Mouse (Mus musculus): ENCODE results near the gene Hist3h2a. TPM values are rescaled to one million over a fixed set of nuclear protein-coding genes. Genes with fewer than 3 reads are reported as not detected.

Hist3h2a gene
- polyA plus RNA-seq, 1 experiment from 2014 or later, result 96.7 TPM

DNA sequence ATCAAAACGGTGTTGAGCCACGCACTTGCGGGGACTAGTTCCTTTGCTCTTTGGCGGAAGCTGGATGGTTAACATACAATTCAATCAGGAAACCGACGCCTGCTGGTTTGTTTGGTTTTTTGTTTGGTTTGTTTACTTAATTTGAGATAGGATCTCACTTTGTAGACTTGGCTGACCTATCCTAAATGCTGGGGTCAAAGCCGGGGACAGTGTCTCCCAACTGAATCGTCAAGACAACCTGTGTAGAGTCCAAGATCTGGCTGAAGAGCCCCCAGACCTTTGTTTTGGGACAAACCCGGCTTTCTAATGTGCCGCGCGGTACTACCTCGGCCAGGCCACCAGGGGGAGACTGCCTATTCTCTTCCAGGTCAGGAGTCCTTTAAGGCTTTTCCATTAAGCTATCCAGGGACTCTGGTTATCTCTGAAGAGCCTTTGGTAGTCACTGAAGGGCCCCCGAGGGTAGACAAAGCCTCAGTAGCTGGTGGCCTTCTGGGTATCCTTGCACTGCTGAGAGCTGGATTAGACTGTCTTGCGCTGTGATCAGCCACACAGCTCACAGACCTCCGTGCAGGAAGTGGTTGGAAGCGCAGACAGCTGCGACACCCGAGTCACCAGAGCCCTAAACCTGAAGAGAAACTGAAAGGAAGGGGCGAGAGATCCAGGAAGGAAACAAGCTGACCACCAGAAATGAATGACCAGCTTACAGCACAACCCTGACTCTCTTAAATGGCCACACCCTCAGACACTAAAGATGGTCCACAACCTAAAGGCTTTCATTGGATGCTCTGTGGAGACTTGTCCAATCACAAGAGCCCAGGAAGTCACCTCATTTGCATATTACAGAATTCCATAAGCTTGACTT lies 26.5 kb upstream of the Hist3h2a start:
- Histone ChIP-seq H3K27me3 (no peaks in the 10 kb centered on the region), H3K36me3 (peaks cover 23% of the 10 kb centered on the region), H3K4me2 (peak overlapping the region; percentile 38), H3K4me1 (replicated peaks) (peaks cover 6% of the 10 kb centered on the region; the same call in 1 of the 2 replicates), H3K27ac (replicated peaks) (0 out of 2 replicates have a peak overlapping the region, but pooled peaks have one; percentile 9), H3K9me3 (no peaks in the 10 kb centered on the region), H3K9ac (no peak overlapping the region), H3K4me3 (no peak overlapping the region)
- ATAC-seq (ENCODE audit: low FRiP score, low read depth), result peak; percentile 64
- WGBS, result 34% methylated on average over 20 of the region's 20 CpGs

DNA sequence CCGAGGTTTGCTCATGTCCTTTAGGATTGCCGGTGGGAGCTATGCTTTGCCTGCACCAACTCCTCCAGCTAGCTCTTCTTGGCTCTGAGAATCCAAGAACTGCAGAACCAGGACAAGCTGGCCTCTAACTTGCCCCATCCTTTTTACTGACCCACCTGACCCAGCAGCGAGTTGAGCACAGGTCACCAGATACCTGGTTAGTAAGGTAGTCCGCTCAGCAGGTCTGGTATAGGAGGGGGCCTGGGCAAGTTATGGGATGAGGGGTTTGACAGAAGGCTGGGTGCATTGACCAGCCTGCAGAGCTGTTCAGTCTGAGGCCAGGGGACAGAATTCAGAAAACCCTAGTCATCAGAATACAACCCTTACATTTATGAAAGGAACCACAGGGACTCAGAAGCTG lies 25.4 kb upstream of the Hist3h2a start:
- peaks cover 6% of the 10 kb centered on the region; the same call in 1 of the 2 replicates for H3K4me1 ChIP-seq (replicated peaks)
- no peak overlapping the region for H3K4me2 ChIP-seq
- no peak overlapping the region for H3K9ac ChIP-seq
- 69% methylated on average over 4 of the region's 4 CpGs for WGBS
- no peaks in the 10 kb centered on the region for H3K9me3 ChIP-seq
- peaks cover 32% of the 10 kb centered on the region for H3K36me3 ChIP-seq
- no peak overlapping the region for H3K27ac ChIP-seq (replicated peaks)
- no peak for ATAC-seq (ENCODE audit: low FRiP score, low read depth)
- no peak overlapping the region for H3K4me3 ChIP-seq
- no peaks in the 10 kb centered on the region for H3K27me3 ChIP-seq

DNA sequence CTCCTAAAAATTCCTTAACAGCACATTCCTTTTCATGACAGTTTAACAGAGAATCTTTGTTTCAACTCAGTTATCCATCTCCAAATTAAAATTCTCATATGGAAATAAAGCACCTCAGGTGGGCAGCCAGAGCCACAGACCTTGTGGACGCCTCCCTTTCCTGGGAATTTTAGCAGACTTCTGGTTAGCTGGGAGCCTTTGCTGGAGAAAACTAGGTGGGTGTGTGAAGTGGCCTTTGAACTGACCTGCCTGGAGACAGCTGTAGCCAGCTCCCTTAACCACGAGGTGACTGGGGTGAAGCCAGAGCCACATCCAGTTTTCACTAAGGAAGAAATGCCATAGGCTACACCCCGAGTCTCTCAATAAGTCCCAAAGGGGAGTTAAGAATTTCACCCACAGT lies 24.8 kb upstream of the Hist3h2a start:
- no peaks in the 10 kb centered on the region for H3K9me3 ChIP-seq
- H3K4me3 ChIP-seq, result no peak overlapping the region
- no peak overlapping the region for H3K4me2 ChIP-seq
- ATAC-seq (ENCODE audit: low FRiP score, low read depth), result no peak
- no peaks in the 10 kb centered on the region for H3K27me3 ChIP-seq
- WGBS, result 67% methylated on average over 3 of the region's 3 CpGs
- no peak overlapping the region for H3K27ac ChIP-seq (replicated peaks)
- H3K4me1 ChIP-seq (replicated peaks), result peaks cover 6% of the 10 kb centered on the region; the same call in 1 of the 2 replicates
- H3K9ac ChIP-seq, result no peak overlapping the region
- peaks cover 38% of the 10 kb centered on the region for H3K36me3 ChIP-seq

DNA sequence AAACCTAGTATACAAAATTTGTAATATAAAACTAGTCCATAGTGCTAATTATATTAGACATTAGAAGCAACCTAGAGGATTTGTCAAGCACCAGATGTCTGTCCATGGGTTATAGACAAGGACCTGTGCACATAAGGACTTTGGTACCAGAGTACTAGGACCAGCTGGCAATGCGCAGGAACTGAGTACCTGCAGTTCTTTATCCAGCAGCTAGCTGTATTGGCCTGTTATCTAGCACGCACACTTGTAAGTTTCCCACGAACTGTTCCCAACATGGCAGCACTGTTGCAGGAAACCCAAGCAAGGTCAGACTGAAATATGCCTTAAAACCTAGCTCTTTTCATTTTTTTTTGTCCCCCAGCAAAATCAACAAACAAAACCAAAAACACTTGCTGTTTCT lies 24.2 kb upstream of the Hist3h2a start:
- Histone ChIP-seq H3K4me1 (replicated peaks) (peaks cover 6% of the 10 kb centered on the region; the same call in 1 of the 2 replicates), H3K4me3 (no peak overlapping the region), H3K36me3 (peaks cover 42% of the 10 kb centered on the region), H3K27ac (replicated peaks) (no peak overlapping the region), H3K9me3 (no peaks in the 10 kb centered on the region), H3K4me2 (no peak overlapping the region), H3K9ac (no peak overlapping the region), H3K27me3 (no peaks in the 10 kb centered on the region)
- WGBS, result 96% methylated on average over 3 of the region's 3 CpGs
- no peak for ATAC-seq (ENCODE audit: low FRiP score, low read depth)

DNA sequence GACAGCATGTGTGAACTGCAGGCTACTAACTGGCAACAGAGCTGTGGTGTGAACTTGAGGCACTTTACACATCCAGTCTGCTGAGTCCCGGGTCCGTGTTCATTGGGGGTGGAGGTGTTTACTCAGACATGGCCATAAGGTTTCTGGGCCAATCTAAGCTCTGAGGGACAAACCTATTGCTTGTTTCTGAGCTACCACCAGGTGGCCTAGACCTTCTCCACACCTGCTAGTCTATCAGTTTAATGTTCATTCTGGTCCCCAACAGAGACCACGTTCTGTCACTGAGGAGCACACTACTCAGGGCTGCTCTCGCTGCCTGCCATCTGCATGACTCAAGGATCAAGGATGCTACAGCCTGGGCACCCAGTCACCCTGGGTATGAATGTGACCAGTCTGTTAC lies 22.9 kb upstream of the Hist3h2a start:
- 83% methylated on average over 4 of the region's 4 CpGs for WGBS
- no peak for ATAC-seq (ENCODE audit: low FRiP score, low read depth)
- Histone ChIP-seq H3K27me3 (no peaks in the 10 kb centered on the region), H3K4me2 (no peak overlapping the region), H3K27ac (replicated peaks) (no peak overlapping the region), H3K4me1 (replicated peaks) (peaks cover 17% of the 10 kb centered on the region), H3K4me3 (no peak overlapping the region), H3K9me3 (no peaks in the 10 kb centered on the region), H3K36me3 (peaks cover 53% of the 10 kb centered on the region), H3K9ac (no peak overlapping the region)

DNA sequence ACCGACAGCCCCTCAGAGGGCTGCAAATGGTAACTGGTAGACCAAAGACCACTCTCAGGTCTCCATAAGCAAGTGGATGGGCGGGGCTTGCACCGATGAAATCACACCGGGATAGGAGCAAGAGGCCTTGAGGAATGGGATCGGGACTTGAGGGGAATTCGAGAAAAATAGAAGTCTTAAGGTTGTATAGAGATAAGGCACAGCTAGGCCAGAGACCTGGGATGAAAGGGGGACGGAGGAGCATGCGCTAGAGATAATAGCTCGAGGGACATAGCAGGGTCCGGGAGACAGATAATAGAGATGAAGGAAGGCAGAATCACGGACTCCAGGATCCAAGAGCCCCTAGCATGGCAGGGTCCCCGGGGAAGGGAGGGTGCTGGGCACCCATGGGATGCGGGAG lies 16.6 kb upstream of the Hist3h2a start:
- peak overlapping the region; percentile 99 for H3K9ac ChIP-seq
- peak overlapping the region; percentile 71 for H3K4me2 ChIP-seq
- H3K27me3 ChIP-seq, result no peaks in the 10 kb centered on the region
- H3K36me3 ChIP-seq, result peaks cover 35% of the 10 kb centered on the region
- WGBS, result under 1% methylated on average over 13 of the region's 13 CpGs
- ATAC-seq (ENCODE audit: low FRiP score, low read depth), result peak; percentile 0; the same call in 1 of the 2 replicates
- H3K4me1 ChIP-seq (replicated peaks), result peaks cover 34% of the 10 kb centered on the region
- H3K27ac ChIP-seq (replicated peaks), result peak overlapping the region; percentile 95
- peak overlapping the region; percentile 97 for H3K4me3 ChIP-seq
- no peaks in the 10 kb centered on the region for H3K9me3 ChIP-seq

DNA sequence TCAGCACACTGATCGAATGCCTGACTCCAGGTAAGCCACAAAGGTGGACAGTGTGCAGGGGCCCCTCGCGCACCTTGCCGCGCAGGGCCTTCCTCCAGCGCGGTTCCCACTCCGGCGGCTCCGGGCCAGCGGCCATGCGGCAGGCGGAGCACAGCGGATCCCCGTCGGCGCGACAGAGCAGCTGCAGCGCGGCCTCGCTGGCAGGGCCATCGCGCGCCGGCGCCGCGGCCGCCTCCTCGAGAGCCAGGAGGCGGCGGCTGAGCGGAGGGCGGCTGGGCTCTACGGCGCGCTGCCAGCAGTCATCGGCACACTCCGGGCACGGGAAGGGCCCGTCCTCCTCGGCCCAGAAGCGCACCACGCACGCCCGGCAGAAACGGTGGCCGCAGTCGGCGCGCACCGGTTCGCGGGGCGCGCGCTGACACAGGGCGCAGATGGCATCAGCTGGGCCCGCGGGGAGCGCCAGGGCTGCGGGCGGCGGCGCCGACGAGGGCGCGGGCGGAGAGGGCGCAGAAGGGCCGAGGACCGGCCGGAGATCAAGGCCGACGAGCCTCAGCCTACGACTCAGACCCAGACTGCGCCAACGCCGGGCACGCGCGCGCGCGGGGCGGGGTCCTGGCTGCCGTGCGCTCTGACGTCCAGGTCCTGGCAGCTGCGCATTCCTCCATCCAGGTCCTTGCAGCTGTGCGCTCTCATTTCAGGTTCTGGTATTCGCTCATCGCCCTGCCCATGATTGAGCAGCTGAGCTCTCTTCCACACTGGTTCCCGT lies 16.0 kb upstream of the Hist3h2a start, which contains the start of gene Rnf187:
TSS of gene Rnf187 (minus strand) at position 595 of the 766 bp plus-strand sequence.
- Histone ChIP-seq H3K36me3 (peaks cover 30% of the 10 kb centered on the region), H3K9ac (peak within 1 kb of the TSS; percentile 99), H3K4me2 (peak within 1 kb of the TSS; percentile 71), H3K27ac (replicated peaks) (peak within 1 kb of the TSS; percentile 95), H3K4me1 (replicated peaks) (peaks cover 34% of the 10 kb centered on the region), H3K27me3 (no peaks in the 10 kb centered on the region), H3K4me3 (peak within 1 kb of the TSS; percentile 97), H3K9me3 (no peaks in the 10 kb centered on the region)
- under 1% methylated on average over 94 of the region's 95 CpGs for WGBS
- peak; percentile 96 for ATAC-seq (ENCODE audit: low FRiP score, low read depth)

DNA sequence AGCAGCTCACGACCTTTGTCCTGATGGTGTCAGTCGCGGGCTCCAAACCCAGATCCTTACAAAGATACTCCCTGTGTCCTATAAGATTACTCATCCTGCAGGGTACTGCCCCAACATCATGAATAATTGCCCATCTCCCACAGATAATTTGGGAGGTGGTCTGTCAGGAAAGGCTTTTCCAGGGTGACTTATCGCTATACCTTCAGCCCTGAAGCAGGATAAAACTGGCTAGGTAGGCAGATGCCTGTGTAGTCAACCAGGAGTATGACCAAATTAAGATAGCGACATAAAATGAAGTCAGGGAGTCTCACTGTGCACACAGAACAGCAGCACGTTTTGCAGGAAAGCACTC lies 15.4 kb upstream of the Hist3h2a start:
- Histone ChIP-seq H3K27me3 (no peaks in the 10 kb centered on the region), H3K27ac (replicated peaks) (peak overlapping the region; percentile 95), H3K9me3 (no peaks in the 10 kb centered on the region), H3K9ac (peak overlapping the region; percentile 99), H3K36me3 (peaks cover 24% of the 10 kb centered on the region), H3K4me1 (replicated peaks) (peaks cover 34% of the 10 kb centered on the region), H3K4me2 (peak overlapping the region; percentile 71), H3K4me3 (peak overlapping the region; percentile 97)
- WGBS, result 11% methylated on average over 6 of the region's 6 CpGs
- ATAC-seq (ENCODE audit: low FRiP score, low read depth), result no peak; the same call in 1 of the 2 replicates

DNA sequence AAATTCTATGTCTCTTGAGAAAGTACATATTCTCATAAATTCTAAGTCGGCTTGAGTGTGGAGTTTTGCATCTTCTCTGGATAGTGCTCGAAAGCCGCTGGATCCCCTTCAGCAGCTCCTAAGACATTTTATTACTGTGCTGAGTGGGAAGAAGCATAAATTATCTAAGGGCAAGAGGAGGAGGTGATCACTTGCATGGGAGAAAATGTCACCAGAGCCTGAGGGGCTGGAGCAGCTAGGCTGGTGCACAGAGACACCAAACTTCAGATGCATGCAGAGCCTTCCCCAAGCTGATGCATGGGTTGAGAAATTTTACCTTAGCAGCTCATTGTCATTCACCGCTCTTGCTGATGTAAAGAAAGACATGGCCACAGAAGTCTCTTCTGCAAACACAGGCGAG lies 10.3 kb upstream of the Hist3h2a start:
- peaks cover 11% of the 10 kb centered on the region for H3K4me1 ChIP-seq (replicated peaks)
- H3K9ac ChIP-seq, result no peak overlapping the region
- no peaks in the 10 kb centered on the region for H3K27me3 ChIP-seq
- no peaks in the 10 kb centered on the region for H3K9me3 ChIP-seq
- H3K36me3 ChIP-seq, result no peaks in the 10 kb centered on the region
- no peak overlapping the region for H3K4me2 ChIP-seq
- H3K27ac ChIP-seq (replicated peaks), result no peak overlapping the region
- ATAC-seq (ENCODE audit: low FRiP score, low read depth), result no peak
- no peak overlapping the region for H3K4me3 ChIP-seq
- 79% methylated on average over 5 of the region's 5 CpGs for WGBS

DNA sequence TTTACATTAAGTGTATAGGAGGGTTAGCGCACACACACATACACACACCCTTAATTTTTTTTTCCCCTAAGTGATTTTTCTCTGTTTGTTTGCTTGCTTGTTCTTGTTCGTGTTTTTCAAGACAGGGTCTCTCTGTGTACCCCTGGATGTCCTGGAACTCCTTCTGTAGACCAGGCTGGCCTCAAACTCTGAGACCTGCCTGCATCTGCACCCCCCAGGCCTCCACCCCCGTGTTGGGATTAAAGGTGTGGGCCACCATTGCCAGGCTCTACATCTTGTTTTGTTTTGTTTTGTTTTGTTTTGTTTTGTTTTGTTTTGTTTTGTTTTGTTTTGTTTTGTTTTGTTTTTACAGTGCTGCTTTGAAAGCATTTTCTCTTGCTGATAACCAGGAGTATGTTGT lies 7.2 kb upstream of the Hist3h2a start:
- Histone ChIP-seq H3K36me3 (no peaks in the 10 kb centered on the region), H3K9ac (peak overlapping the region; percentile 72; the same call in 1 of the 2 replicates), H3K4me2 (peak overlapping the region; percentile 72), H3K4me1 (replicated peaks) (peaks cover 24% of the 10 kb centered on the region), H3K4me3 (peak overlapping the region; percentile 51), H3K27ac (replicated peaks) (peak overlapping the region; percentile 99), H3K27me3 (no peaks in the 10 kb centered on the region), H3K9me3 (no peaks in the 10 kb centered on the region)
- 79% methylated on average over 3 of the region's 3 CpGs for WGBS
- ATAC-seq (ENCODE audit: low FRiP score, low read depth), result no peak

DNA sequence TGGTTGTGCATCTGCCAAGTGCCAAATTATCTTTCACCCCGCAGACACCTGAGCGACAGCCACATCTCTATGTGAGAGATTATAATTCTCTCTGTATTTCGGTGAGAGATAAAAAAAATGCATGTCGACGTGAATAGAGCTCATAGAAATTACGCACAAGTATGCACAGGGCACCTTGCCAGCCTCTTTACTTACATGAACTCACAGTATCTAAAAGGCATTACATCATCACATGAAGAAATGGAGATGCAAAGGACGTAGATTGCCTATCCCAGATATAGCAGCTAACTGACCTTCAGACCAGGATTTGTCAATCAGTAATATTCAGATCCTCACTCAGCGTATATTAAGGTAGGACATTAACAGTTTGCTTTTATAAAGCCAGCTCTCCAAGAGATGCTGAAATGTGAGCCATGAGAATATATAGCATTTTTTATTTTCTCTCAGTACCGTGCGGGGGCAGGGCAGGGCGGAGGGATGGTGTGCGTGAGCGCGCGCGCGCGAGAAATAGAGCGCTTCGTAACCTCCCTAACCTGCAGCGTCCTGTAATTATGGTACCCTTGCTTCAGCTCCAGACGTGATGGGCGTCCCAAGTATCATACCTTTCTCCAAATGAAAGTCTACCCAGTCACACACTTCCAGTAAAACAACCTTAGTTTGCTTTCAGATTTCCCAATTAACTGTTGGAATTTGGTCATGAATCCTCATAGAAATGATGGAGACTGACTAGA lies 6.5 kb upstream of the Hist3h2a start:
- Histone ChIP-seq H3K27ac (replicated peaks) (peak overlapping the region; percentile 99), H3K4me3 (peak overlapping the region; percentile 51), H3K4me2 (peak overlapping the region; percentile 72), H3K9me3 (no peaks in the 10 kb centered on the region), H3K36me3 (no peaks in the 10 kb centered on the region), H3K4me1 (replicated peaks) (peaks cover 28% of the 10 kb centered on the region), H3K27me3 (no peaks in the 10 kb centered on the region), H3K9ac (peak overlapping the region; percentile 72)
- 6% methylated on average over 23 of the region's 23 CpGs for WGBS
- ATAC-seq (ENCODE audit: low FRiP score, low read depth), result peak; percentile 68

Measured in hindbrain, embryonic 15.5 days (tissue).